Mouse (Mus musculus) neural tube, embryonic 14.5 days (tissue): ENCODE measurements at regions not wholly inside any gene's neighbourhood (a gene's known extent, or its start where the extent isn't known, plus 50 kb on each side); places are given as distances from the start of the nearest gene placed in this dataset.

Source experiments
- ATAC-seq: fragments of 200-750 bp; cut with Nextera tagmentation; 2 replicates; pipeline ENCODE4 v1.8.0; 2017; ENCODE audit warnings: low read depth, mild to moderate bottlenecking, moderate TSS enrichment, moderate library complexity
- H3K27ac ChIP-seq: fragments of 300-500 bp; sonication (generic); 2 replicates; pipeline ENCODE4 v1.5.1; 2014; ENCODE audit warnings: low read depth, mild to moderate bottlenecking, control low read depth, low read length, moderate library complexity, mixed read lengths
- H3K27me3 ChIP-seq: fragments of 300-500 bp; sonication (generic); 2 replicates; pipeline ENCODE4 v1.6.1; 2014; ENCODE audit warnings: low read length; ENCODE audit not compliant: control insufficient read depth, insufficient read depth
- H3K36me3 ChIP-seq: fragments of 300-500 bp; sonication (generic); 2 replicates; pipeline ENCODE4 v1.6.1; 2014; ENCODE audit warnings: low read length, mixed read lengths; ENCODE audit not compliant: control insufficient read depth, insufficient read depth
- H3K4me1 ChIP-seq: fragments of 300-500 bp; sonication (generic); 2 replicates; pipeline ENCODE4 v1.6.1; 2014; ENCODE audit warnings: low read length; ENCODE audit not compliant: control insufficient read depth, insufficient read depth
- H3K4me2 ChIP-seq: fragments of 300-500 bp; sonication (generic); 2 replicates; pipeline ENCODE4 v1.6.1; 2014; ENCODE audit warnings: mild to moderate bottlenecking, low read depth, low read length, control low read depth
- H3K4me3 ChIP-seq: fragments of 300-500 bp; sonication (generic); 2 replicates; pipeline ENCODE4 v1.5.1; 2014; ENCODE audit warnings: low read depth, low read length, control low read depth, mixed read lengths
- H3K9ac ChIP-seq: fragments of 300-500 bp; sonication (generic); replicated peaks from 2 replicates; pipeline ENCODE4 v1.6.1; 2014; ENCODE audit warnings: low read depth, mild to moderate bottlenecking, control low read depth, low read length, mixed read lengths
- H3K9me3 ChIP-seq: fragments of 300-500 bp; sonication (generic); 2 replicates; pipeline ENCODE4 v1.6.1; 2016; ENCODE audit warnings: low read length; ENCODE audit not compliant: control insufficient read depth
- WGBS: fragments of 180-500 bp; shearing (Covaris S2); extraction: QIAGEN DNeasy Blood & Tissue Kit; methylation state at CpG from one replicate; pipeline ENCODE4 v1.1.7; 2014; 5-methylcytosine and 5-hydroxymethylcytosine counted together

- no peaks in the 10 kb centered on the region for H3K36me3 ChIP-seq
- no peak for ATAC-seq
- WGBS, result 71% methylated on average over 1 of the region's 1 CpGs
- no peaks in the 10 kb centered on the region for H3K27me3 ChIP-seq
- H3K4me3 ChIP-seq, result no peak overlapping the region
- H3K4me2 ChIP-seq, result no peak overlapping the region
- no peak overlapping the region for H3K27ac ChIP-seq
- H3K4me1 ChIP-seq, result no peaks in the 10 kb centered on the region
- H3K9me3 ChIP-seq, result no peaks in the 10 kb centered on the region
- H3K9ac ChIP-seq, result no peak overlapping the region
Observed at GRCm38 (mm10) chr2:46506951-46507350, 1389.8 kb upstream of the Zeb2 start.

GRCm38 (mm10) chr2:46503074-46503473, 1385.9 kb upstream of the Zeb2 start:
- H3K9me3 ChIP-seq, result no peaks in the 10 kb centered on the region
- no peak overlapping the region for H3K4me3 ChIP-seq
- ATAC-seq, result no peak
- no peaks in the 10 kb centered on the region for H3K36me3 ChIP-seq
- no peak overlapping the region for H3K4me2 ChIP-seq
- no peak overlapping the region for H3K9ac ChIP-seq
- no peaks in the 10 kb centered on the region for H3K4me1 ChIP-seq
- no peaks in the 10 kb centered on the region for H3K27me3 ChIP-seq
- H3K27ac ChIP-seq, result no peak overlapping the region
- 93% methylated on average over 2 of the region's 2 CpGs for WGBS

DNA sequence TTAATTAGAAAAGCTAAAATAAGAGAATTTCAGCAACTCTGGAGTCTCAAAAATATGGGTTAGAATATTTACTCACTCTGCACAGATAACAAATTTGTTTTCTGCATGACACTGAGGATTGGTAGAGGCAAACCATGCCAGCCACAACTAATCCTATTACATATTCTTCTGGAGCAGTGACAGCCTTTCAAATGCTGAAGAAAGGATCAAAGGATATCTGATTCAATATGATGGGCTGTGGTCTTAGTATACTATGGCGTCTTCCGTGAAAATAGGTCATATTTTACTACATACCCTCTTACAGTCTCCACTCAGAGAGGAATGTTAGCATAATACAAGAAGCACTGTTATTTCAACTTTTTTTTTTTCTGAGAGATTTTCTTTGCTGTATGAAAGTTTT, 1375.1 kb upstream of the Zeb2 start:
- no peaks in the 10 kb centered on the region for H3K4me1 ChIP-seq
- H3K4me3 ChIP-seq, result no peak overlapping the region
- no peak overlapping the region for H3K4me2 ChIP-seq
- no peaks in the 10 kb centered on the region for H3K9me3 ChIP-seq
- WGBS, result 79% methylated on average over 2 of the region's 2 CpGs
- ATAC-seq, result no peak
- no peaks in the 10 kb centered on the region for H3K36me3 ChIP-seq
- H3K27ac ChIP-seq, result no peak overlapping the region
- H3K9ac ChIP-seq, result no peak overlapping the region
- H3K27me3 ChIP-seq, result no peaks in the 10 kb centered on the region

- Histone ChIP-seq H3K36me3 (no peaks in the 10 kb centered on the region), H3K4me3 (no peak overlapping the region), H3K27me3 (no peaks in the 10 kb centered on the region), H3K9me3 (no peaks in the 10 kb centered on the region), H3K4me1 (no peaks in the 10 kb centered on the region), H3K4me2 (no peak overlapping the region), H3K27ac (no peak overlapping the region), H3K9ac (no peak overlapping the region)
- 96% methylated on average over 2 of the region's 2 CpGs for WGBS
- no peak for ATAC-seq
Observed at GRCm38 (mm10) chr2:46491081-46491480, 1373.9 kb upstream of the Zeb2 start.

- H3K36me3 ChIP-seq, result no peaks in the 10 kb centered on the region
- H3K27ac ChIP-seq, result no peak overlapping the region
- no peaks in the 10 kb centered on the region for H3K9me3 ChIP-seq
- no peak overlapping the region for H3K9ac ChIP-seq
- ATAC-seq, result 0 out of 2 replicates have a peak, but pooled peaks have one; percentile 38
- no peak overlapping the region for H3K4me2 ChIP-seq
- no peak overlapping the region for H3K4me3 ChIP-seq
- WGBS, result 63% methylated on average over 5 of the region's 5 CpGs
- no peaks in the 10 kb centered on the region for H3K4me1 ChIP-seq
- no peaks in the 10 kb centered on the region for H3K27me3 ChIP-seq
Observed at GRCm38 (mm10) chr2:46468936-46469629, 1351.9 kb upstream of the Zeb2 start.

- Histone ChIP-seq H3K27ac (no peak overlapping the region), H3K4me3 (no peak overlapping the region), H3K4me2 (no peak overlapping the region), H3K36me3 (no peaks in the 10 kb centered on the region), H3K4me1 (no peaks in the 10 kb centered on the region), H3K27me3 (no peaks in the 10 kb centered on the region), H3K9me3 (no peaks in the 10 kb centered on the region), H3K9ac (no peak overlapping the region)
- peak; percentile 68 for ATAC-seq
- 28% methylated on average over 4 of the region's 4 CpGs for WGBS
Observed at GRCm38 (mm10) chr2:46465389-46465788, 1348.2 kb upstream of the Zeb2 start.

DNA sequence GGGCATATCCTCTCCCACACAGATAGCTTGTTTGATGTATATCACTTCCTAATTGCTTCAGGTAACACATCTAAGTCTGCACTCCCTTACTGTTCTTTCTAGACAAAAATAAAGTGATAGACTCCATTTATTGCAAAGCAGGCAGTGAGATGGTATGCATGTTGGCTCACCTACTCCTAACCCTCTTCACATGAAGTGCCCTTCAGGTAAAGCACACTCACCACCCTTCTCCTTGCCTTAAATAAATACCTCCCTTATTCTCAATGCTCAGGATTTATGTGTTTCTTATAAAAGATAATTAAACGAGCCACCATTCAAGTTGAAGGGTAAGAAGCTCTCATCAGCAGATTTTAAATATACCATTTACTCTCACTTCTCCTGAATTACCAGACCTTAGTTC, 1347.7 kb upstream of the Zeb2 start:
- ATAC-seq, result no peak
- Histone ChIP-seq H3K9ac (no peak overlapping the region), H3K9me3 (no peaks in the 10 kb centered on the region), H3K27ac (no peak overlapping the region), H3K4me2 (no peak overlapping the region), H3K36me3 (no peaks in the 10 kb centered on the region), H3K4me3 (no peak overlapping the region), H3K4me1 (no peaks in the 10 kb centered on the region), H3K27me3 (no peaks in the 10 kb centered on the region)
- 86% methylated on average over 1 of the region's 1 CpGs for WGBS

GRCm38 (mm10) chr2:46462670-46463069, 1345.5 kb upstream of the Zeb2 start:
- Histone ChIP-seq H3K9me3 (no peaks in the 10 kb centered on the region), H3K4me3 (no peak overlapping the region), H3K9ac (no peak overlapping the region), H3K4me1 (no peaks in the 10 kb centered on the region), H3K36me3 (no peaks in the 10 kb centered on the region), H3K27me3 (no peaks in the 10 kb centered on the region), H3K27ac (no peak overlapping the region), H3K4me2 (no peak overlapping the region)
- ATAC-seq, result no peak
- 87% methylated on average over 2 of the region's 2 CpGs for WGBS

- H3K9ac ChIP-seq, result no peak overlapping the region
- no peaks in the 10 kb centered on the region for H3K4me1 ChIP-seq
- WGBS, result 85% methylated on average over 6 of the region's 6 CpGs
- H3K36me3 ChIP-seq, result no peaks in the 10 kb centered on the region
- H3K4me2 ChIP-seq, result no peak overlapping the region
- H3K9me3 ChIP-seq, result no peaks in the 10 kb centered on the region
- H3K27ac ChIP-seq, result no peak overlapping the region
- no peaks in the 10 kb centered on the region for H3K27me3 ChIP-seq
- ATAC-seq, result no peak
- H3K4me3 ChIP-seq, result no peak overlapping the region
Observed at GRCm38 (mm10) chr2:46450698-46451097, 1333.5 kb upstream of the Zeb2 start.
